Mouse (Mus musculus) liver, postnatal 0 days (tissue): ENCODE data around the gene Mtfp1.

Experiments
- CTCF ChIP-seq: sonication (generic); IDR thresholded peaks from 2 replicates; pipeline ENCODE4 v1.5.1; 2016; ENCODE audit warnings: antibody characterized with exemption, low read depth
- EP300 ChIP-seq: IDR thresholded peaks from 2 replicates; pipeline ENCODE4 v1.6.1; 2016; ENCODE audit warnings: antibody characterized with exemption, low read depth, mild to moderate bottlenecking

DNA sequence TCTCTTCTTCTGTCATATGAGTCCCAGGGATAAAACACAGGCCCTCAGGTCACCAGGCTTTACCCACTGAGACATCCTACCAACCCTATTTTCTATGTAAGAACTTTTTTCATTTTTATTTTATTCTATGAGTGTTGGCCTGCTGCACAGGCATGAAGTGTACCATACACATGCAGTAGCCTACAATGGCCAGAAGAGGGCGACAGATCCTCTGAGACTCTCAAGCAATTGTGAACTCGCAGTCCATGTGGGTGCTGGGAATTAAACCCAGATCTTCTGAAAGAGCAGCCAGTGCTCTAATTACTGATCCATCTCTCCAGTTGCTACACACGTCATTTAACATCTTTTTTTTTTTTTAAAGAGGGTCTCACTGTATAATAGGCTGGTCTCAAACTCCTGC is 38.2 kb upstream of the Mtfp1 start:
- TF ChIP-seq EP300 (no peak), CTCF (peak; percentile 77)
